ENCODE assay signal across 12 mouse cellular contexts in the genomic region with DNA sequence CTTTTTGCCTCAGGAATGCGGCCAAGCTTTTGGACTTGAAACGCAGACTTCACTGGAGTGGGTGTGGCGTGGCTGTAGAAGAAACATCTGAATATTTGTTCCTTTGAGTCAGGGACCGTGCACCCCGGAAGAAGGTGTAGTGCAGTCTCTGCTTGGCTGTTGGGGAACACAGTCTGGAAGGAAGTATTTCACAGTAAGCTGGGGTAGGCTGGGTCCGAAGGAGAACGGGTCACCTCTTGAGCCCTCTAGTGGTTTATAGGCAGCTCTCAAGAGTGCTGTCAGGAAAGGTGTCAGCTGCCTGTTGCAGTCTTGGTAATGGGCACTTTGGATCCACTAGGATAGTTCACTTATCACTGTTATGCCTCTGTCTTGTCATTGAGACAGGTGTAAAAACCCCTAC. TPM values are rescaled to one million over a fixed set of nuclear protein-coding genes. Genes with fewer than 3 reads are reported as not detected.
A peak's percentile ranks its signal among the peaks of the same experiment; 100 is the strongest.
DNase-seq lines count a peak whose midpoint lies in the region; ATAC-seq and TF ChIP-seq lines count a peak whose summit lies in the region.
"Had no signal": no experiment of that assay in that cellular context is flagged by ENCODE, and none has a peak within 500 bp of the region (broad histone marks: within the 10 kb centered on the region; RNA-seq: fewer than 3 reads in every experiment).

No protein-coding gene starts in this region.

- H3K4me2 ChIP-seq in kidney, embryonic 16.5 days (replicated peaks; ENCODE audit: low read depth, low read length), result no peak overlapping the region
- no peak overlapping the region for H3K4me2 ChIP-seq in CH12.LX (ENCODE audit: insufficient read depth, low read depth, poor library complexity, severe bottlenecking)
- H3K4me2 ChIP-seq: lung, embryonic 15.5 days had no signal

- in situ Hi-C loops in CH12.LX (cut with MboI; ENCODE audit: low pct_ligation_motif_present, low pct_unique_long_range_greater_than_20kb, low sequenced_read_pairs), result no loop called here

- peak; percentile 44 for TF ChIP-seq CTCF in kidney, adult 2 months (conservative IDR thresholded peaks at IDR 0.05; ENCODE audit: insufficient read depth, insufficient read length, low read depth, low read length)
- peak in 1 of 2 experiments; percentile 56; a peak in 3 of 4 replicates for TF ChIP-seq CTCF in CH12.LX (conservative IDR thresholded peaks at IDR 0.05 in 1 of 2, IDR thresholded peaks at IDR 0.05 in 1 of 2; ENCODE audit: low read depth in 2 of 2, low read length in 2 of 2)

- peak; percentile 8 for TF ChIP-seq RAD21 in CH12.LX (IDR thresholded peaks at IDR 0.05; ENCODE audit: low read depth, low read length)

- peaks cover 3% of the 10 kb centered on the region; the same call in 1 of the 2 replicates for H3K9me3 ChIP-seq in kidney, embryonic 16.5 days (ENCODE audit: low read length)
- H3K9me3 ChIP-seq in CH12.LX (replicated peaks; ENCODE audit: low read length), result no peaks in the 10 kb centered on the region
- H3K9me3 ChIP-seq: lung, embryonic 15.5 days had no signal

- dilution Hi-C loops in CH12.LX (cut with MboI; ENCODE audit: extremely low pct_ligation_motif_present, extremely low pct_unique_long_range_greater_than_20kb, low sequenced_read_pairs), result no loop called here

- H3K4me1 ChIP-seq in kidney, adult 2 months (ENCODE audit: control insufficient read depth, insufficient read depth, low read length), result peaks cover 10% of the 10 kb centered on the region; the same call in 1 of the 2 replicates
- peaks cover 36% of the 10 kb centered on the region for H3K4me1 ChIP-seq in kidney, embryonic 16.5 days (ENCODE audit: insufficient read depth, low read length)
- peaks cover 23 to 69% of the 10 kb centered on the region in 2 experiments for H3K4me1 ChIP-seq in CH12.LX (ENCODE audit: control insufficient read depth in 1 of 2, insufficient read depth in 2 of 2)

- H3K4me3 ChIP-seq in kidney, adult 2 months (ENCODE audit: insufficient read depth, low read depth, low read length), result no peak overlapping the region
- H3K4me3 ChIP-seq in kidney, embryonic 16.5 days (ENCODE audit: low read length), result no peak overlapping the region
- H3K4me3 ChIP-seq in CH12.LX (replicated peaks in 1 of 3; ENCODE audit: low read depth in 2 of 3, low read length in 2 of 3, poor library complexity in 1 of 3), result no peak overlapping the region
- H3K4me3 ChIP-seq: embryonic facial prominence, embryonic 10.5 days; lung, embryonic 15.5 days had no signal

- DNase-seq in kidney, adult 2 months, result peak; percentile 49
- no peak for DNase-seq in CH12.LX (ENCODE audit: extremely low read depth)
- peak; percentile 70 for DNase-seq in R1 (ENCODE audit: low read depth, low spot score)
- peak; percentile 30 for DNase-seq in lung, postnatal 14 days
- no peak for DNase-seq in right cerebral cortex, postnatal 4 days
- DNase-seq in left cerebral cortex, postnatal 10 days (ENCODE audit: extremely low spot score in 1 of 2, low spot score in 2 of 2), result no peak
- DNase-seq: layer of hippocampus, postnatal 36 days had no signal

- no peak for TF ChIP-seq EP300 in CH12.LX (IDR thresholded peaks at IDR 0.05; ENCODE audit: low read length)

- intact Hi-C loops in left cerebral cortex, postnatal 10 days (cut with DNase I), result no loop called here

- H3K27ac ChIP-seq in kidney, adult 2 months (ENCODE audit: insufficient read depth, low read depth, low read length), result no peak overlapping the region
- H3K27ac ChIP-seq in kidney, embryonic 16.5 days (ENCODE audit: low read length), result no peak overlapping the region
- H3K27ac ChIP-seq in CH12.LX (ENCODE audit: insufficient read depth, low read depth), result no peak overlapping the region
- H3K27ac ChIP-seq: embryonic facial prominence, embryonic 10.5 days; lung, embryonic 15.5 days had no signal

- WGBS in kidney, adult 2 months, result 47% methylated on average over 7 of the region's 7 CpGs
- WGBS in kidney, embryonic 16.5 days, result 76% methylated on average over 7 of the region's 7 CpGs

- H3K36me3 ChIP-seq in kidney, adult 2 months (ENCODE audit: control insufficient read depth, insufficient read depth, low read length), result no peaks in the 10 kb centered on the region
- H3K36me3 ChIP-seq in kidney, embryonic 16.5 days (ENCODE audit: insufficient read depth, low read length), result peaks cover 21% of the 10 kb centered on the region; the same call in 1 of the 2 replicates
- peaks cover 2 to 22% of the 10 kb centered on the region in 2 experiments for H3K36me3 ChIP-seq in CH12.LX (replicated peaks in 1 of 2; ENCODE audit: control insufficient read depth in 1 of 2, insufficient read depth in 1 of 2, low read length in 1 of 2)

- no peak overlapping the region for H3K9ac ChIP-seq in kidney, embryonic 16.5 days (replicated peaks; ENCODE audit: low read length)
- no peak overlapping the region for H3K9ac ChIP-seq in CH12.LX (ENCODE audit: insufficient read depth, low read depth)
- H3K9ac ChIP-seq: lung, embryonic 15.5 days had no signal

- ATAC-seq in kidney, embryonic 16.5 days (ENCODE audit: low FRiP score, low TSS enrichment), result no peak
- no peak for ATAC-seq in activated CD4-positive, CD25-positive, alpha-beta regulatory T cell, adult 4 months
- ATAC-seq: forebrain, embryonic 14.5 days had no signal

- TF ChIP-seq POLR2A in kidney, adult 2 months (IDR thresholded peaks at IDR 0.05; ENCODE audit: low read depth, low read length), result no peak
- no peak for TF ChIP-seq POLR2A in CH12.LX (IDR thresholded peaks at IDR 0.05; ENCODE audit: low read depth, low read length)

- H3K79me2 ChIP-seq in CH12.LX (replicated peaks; ENCODE audit: control insufficient read depth, extremely low read depth, insufficient read depth, poor library complexity, severe bottlenecking), result peaks cover 35% of the 10 kb centered on the region

- no peaks in the 10 kb centered on the region for H3K27me3 ChIP-seq in kidney, adult 2 months (replicated peaks; ENCODE audit: control insufficient read depth, insufficient read depth, low read length)
- no peaks in the 10 kb centered on the region for H3K27me3 ChIP-seq in kidney, embryonic 16.5 days (ENCODE audit: insufficient read depth, low read length)
- H3K27me3 ChIP-seq in CH12.LX (replicated peaks), result no peaks in the 10 kb centered on the region
- H3K27me3 ChIP-seq: lung, embryonic 15.5 days had no signal

TF ChIP-seq in CH12.LX, 34 proteins besides CTCF, POLR2A, EP300 and RAD21:
- TF ChIP-seq SMC3 (IDR thresholded peaks at IDR 0.05; ENCODE audit: low read depth, low read length) (peak; percentile 43), MYC (IDR thresholded peaks at IDR 0.05; ENCODE audit: low read depth, low read length) (no peak), ZC3H11A (IDR thresholded peaks at IDR 0.05; ENCODE audit: low read depth, low read length) (no peak), IRF4 (IDR thresholded peaks at IDR 0.05; ENCODE audit: low read depth, low read length) (peak; percentile 7; the same call in 1 of the 2 replicates)
TF ChIP-seq in CH12.LX: peak in this region for 2.

RNA-seq across cellular contexts. Expression of a gene that starts 3.9 kb away (rescaled TPM):
- polyA plus RNA-seq in kidney, adult 2 months (2012; rRNA removed), result 34.3 and 37.6 TPM in 2 replicates
- 46.6 TPM in 2 replicates for polyA plus RNA-seq in kidney, embryonic 16.5 days (2015; fragmentation: Nextera tagmentation; extraction: Ambion mirVana)
- total RNA-seq in CH12.LX (2012; rRNA removed) (11.2 and 13.6 TPM in 2 replicates), CH12.LX (2014; rRNA removed) (12.9 and 13.0 TPM in 2 replicates)
- 17.1 and 21.7 TPM in 2 replicates for polyA plus RNA-seq in CH12.LX (2012; ENCODE audit: insufficient read length, low read depth)
- 10 to 100 TPM; 65.3 to 66.5 TPM for total RNA-seq in left cerebral cortex, postnatal 10 days (2021)
- polyA plus RNA-seq in activated CD4-positive, CD25-positive, alpha-beta regulatory T cell, adult 4 months (2017; shearing (Covaris generic)), result 10 to 100 TPM; 20.0 to 21.8 TPM

RNA-seq across cellular contexts. Expression of a gene that starts 13.7 kb away (rescaled TPM):
- polyA plus RNA-seq in kidney, adult 2 months (2012; rRNA removed), result 16.8 and 17.6 TPM in 2 replicates
- 37.8 and 38.4 TPM in 2 replicates for polyA plus RNA-seq in kidney, embryonic 16.5 days (2015; fragmentation: Nextera tagmentation; extraction: Ambion mirVana)
- total RNA-seq in CH12.LX (2012; rRNA removed), result 2.8 and 3.2 TPM in 2 replicates
- total RNA-seq in CH12.LX (2014; rRNA removed), result 0.82 and 1.2 TPM in 2 replicates
- polyA plus RNA-seq in CH12.LX (2012; ENCODE audit: insufficient read length, low read depth), result 0.48 and 0.79 TPM in 2 replicates
- 10 to 100 TPM; 82.5 to 84.5 TPM for total RNA-seq in left cerebral cortex, postnatal 10 days (2021)
- polyA plus RNA-seq in activated CD4-positive, CD25-positive, alpha-beta regulatory T cell, adult 4 months (2017; shearing (Covaris generic)), result 1 to 10 TPM; 2.6 to 3.0 TPM

Comparison
In these comparisons a context has a peak if more than half of its experiments do, and no peak if none do; other contexts are left out.
1. DNase-seq: peak in kidney, adult 2 months (single experiment), R1 (single experiment) and lung, postnatal 14 days (single experiment); none in CH12.LX (single experiment), right cerebral cortex, postnatal 4 days (single experiment) and left cerebral cortex, postnatal 10 days (0 of 2).